Mouse (Mus musculus): Measurements from ENCODE around the gene Dpyd.

Dpyd gene

DNA sequence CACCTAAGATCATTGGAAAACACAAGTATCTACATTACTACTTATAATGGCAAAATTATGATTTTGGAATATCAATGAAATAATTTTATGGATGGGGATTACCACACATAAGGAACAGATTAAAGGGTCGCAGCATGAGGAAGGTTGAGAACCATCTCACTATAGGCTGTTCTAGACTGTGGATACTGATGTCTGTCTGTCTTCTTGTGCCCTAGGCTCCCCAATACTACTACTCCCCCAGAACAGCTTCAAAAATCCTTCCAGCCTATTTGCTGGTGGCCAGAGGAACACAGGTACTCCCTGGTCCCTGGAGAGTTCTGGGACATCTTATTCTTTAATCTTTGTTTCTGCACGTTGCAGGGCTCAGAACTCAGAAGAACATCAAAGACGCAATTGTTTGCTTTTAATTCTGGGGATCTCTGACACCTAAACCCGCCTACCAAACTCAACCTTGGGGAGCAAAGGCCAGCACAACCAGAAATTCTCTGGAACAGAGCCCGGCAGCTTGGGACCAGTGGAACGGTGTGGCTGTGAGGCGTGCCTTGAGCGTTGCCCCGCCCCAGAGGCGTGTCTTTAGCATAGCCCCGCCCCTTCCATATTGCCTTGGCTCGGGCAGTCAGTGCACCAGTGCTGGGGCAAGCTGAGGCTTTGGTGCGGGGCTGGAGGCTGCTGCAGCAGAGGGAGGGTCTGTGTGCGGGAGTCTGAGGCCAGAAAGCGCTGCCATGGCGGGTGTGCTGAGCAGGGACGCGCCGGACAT lies at the start of gene Dpyd:
TSS of gene Dpyd (plus strand) at position 576 of the 757 bp plus-strand sequence.
- in situ Hi-C loops (cut with MboI, MseI): loop anchor here (10.0 kb wide), 1 partner anchor 477 kb away; no protein-coding TSS in a partner anchor

DNA sequence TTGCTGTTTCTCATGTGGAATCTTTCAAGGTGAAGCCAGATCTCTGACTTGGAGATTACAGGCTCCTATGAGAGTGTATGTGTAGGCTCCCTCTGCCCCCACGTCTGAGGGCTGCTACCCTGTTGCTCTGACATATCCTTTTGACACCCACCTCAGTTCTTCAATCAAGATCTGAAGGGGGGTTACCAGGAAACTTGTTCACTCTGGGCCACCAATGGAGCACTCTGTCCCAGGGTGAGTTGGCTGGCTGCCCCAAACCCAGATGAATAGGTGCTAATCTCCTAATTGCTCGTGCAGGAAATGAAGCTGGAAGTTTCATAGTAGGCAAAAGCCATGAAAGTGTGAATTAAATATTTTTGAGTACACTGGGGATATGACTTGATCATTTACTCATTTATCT lies 24.3 kb upstream of the Dpyd start:
- in situ Hi-C loops (cut with MboI, MseI): no loop called here

GRCm38 (mm10) chr3:118541766-118542165 lies 20.2 kb upstream of the Dpyd start:
- in situ Hi-C loops (cut with MboI, MseI): no loop called here

DNA sequence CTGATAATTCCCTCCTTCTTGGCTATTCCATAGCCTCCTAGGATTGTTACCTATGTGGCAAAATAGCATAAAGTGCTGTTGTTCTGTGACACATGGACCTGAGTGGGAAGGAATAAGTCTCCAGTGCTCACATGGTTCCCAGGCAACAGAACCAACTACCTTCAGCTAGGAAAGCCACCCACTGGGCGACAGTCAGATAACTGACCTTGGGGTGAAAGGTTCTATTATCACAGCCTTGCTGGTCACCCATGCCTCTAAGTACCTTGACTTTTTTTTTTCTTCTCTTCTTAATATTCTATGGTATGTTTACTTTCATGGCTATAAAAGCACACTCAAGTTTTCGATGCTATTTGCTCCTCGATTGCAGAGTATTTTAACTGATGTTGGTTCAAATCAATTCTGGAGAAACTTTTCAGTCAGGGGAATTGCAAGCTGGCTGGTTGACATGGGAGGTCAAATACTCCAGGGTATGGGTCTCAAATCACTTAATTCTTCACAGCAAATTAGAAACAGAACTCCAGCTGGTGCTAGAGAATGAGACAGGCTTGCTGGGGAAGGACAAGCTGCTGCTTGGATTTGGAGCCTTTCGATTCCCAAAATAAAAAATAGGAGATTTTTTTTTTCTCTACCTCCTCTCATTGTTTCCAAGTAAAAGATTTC lies 14.2 kb upstream of the Dpyd start:
- in situ Hi-C loops (cut with MboI, MseI): no loop called here

DNA sequence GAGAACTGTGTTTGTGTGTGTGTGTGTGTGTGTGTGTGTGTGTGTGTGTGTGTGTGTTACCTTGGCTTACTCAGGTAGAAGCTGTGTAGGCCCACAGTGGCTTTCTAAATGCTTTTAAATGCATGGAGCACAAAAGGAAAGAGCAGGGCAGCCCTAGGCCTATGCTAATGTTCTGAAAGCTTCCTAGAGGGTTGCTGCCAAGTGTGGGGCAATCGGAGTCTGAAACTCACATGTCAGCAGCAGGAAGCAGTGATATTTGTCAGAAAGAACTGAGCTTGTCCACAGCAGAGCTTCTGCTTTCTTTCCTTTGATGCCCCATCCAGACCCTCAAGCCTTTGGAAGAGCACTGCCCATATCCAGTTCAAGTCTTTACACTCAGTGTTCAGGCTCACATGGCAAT lies 4.3 kb upstream of the Dpyd start:
- in situ Hi-C loops (cut with MboI, MseI): no loop called here

DNA sequence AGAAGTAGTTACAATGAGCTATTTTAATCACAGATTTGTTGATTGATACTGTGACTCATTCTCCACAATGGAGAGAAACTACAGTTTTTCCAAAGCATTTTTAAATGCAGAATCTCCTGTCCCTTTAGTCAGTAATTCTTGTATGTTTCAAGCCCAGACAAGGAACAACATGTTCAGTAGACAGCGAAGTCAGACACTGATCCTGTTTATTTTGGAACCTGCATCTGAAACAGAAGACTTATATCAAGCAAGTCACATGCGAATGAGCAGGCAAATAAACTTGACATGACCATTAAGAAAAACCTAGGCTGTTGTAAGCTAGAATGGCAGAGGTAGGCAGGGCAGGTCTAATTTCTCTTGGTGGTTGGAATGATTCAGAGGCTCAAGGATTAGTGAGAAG lies 2.0 kb upstream of the Dpyd start:
- in situ Hi-C loops (cut with MboI, MseI): loop anchor here (10.0 kb wide), 1 partner anchor 475 kb away; no protein-coding TSS in a partner anchor

GRCm38 (mm10) chr3:118562311-118562671 lies 362 bp downstream of the Dpyd start:
- in situ Hi-C loops (cut with MboI, MseI): loop anchor here (10.0 kb wide), 1 partner anchor 477 kb away; no protein-coding TSS in a partner anchor

GRCm38 (mm10) chr3:118566779-118567178 lies 4.8 kb downstream of the Dpyd start:
- in situ Hi-C loops (cut with MboI, MseI): loop anchor here (10.0 kb wide), 1 partner anchor 482 kb away; no protein-coding TSS in a partner anchor

- in situ Hi-C loops (cut with MboI, MseI): no loop called here
Observed at GRCm38 (mm10) chr3:118570197-118570596, 8.3 kb downstream of the Dpyd start.

DNA sequence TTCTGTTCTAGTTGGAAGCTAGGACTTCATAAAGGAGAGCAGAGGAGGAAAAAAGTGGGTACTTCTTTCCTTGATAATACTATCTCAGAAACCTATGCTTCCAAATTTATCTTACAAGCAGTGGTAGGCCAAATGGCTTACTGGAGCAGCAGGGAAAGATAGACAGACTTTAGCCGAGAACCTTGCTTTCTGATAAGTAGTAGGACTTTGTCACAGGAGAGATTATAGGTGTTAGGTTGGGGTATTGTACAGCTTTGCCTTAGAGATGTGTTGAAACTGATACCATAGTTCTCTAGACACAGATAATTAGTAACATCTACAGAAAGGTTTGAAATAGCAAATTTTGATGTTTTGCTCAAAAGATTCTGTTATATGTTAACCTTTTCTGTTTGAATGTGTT lies 28.6 kb downstream of the Dpyd start:
- in situ Hi-C loops (cut with MboI, MseI): no loop called here

DNA sequence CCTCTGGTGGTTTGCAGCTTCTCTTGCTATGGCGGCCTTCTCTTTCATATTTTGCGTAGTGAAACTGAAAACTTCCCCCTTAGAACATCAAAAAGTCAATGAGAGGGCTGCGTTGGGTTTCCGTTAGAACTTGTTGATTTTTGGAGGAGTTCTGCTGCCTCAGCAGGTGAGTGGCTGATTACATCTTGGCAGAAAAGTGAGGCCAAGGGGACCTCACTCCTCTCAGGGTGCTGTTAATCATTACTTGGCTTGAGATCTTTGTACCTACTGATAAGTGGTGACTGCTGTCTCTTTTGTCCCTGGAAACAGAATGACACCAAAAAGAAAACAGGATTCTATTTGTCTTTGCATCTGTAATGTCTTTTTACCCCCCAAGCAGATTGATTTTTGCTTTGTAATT lies 32.9 kb downstream of the Dpyd start:
- in situ Hi-C loops (cut with MboI, MseI): no loop called here

GRCm38 (mm10) chr3:118595693-118596092 lies 33.8 kb downstream of the Dpyd start:
- in situ Hi-C loops (cut with MboI, MseI): no loop called here

- in situ Hi-C loops (cut with MboI, MseI): no loop called here
Observed at GRCm38 (mm10) chr3:118601689-118602640, 40.0 kb downstream of the Dpyd start.

DNA sequence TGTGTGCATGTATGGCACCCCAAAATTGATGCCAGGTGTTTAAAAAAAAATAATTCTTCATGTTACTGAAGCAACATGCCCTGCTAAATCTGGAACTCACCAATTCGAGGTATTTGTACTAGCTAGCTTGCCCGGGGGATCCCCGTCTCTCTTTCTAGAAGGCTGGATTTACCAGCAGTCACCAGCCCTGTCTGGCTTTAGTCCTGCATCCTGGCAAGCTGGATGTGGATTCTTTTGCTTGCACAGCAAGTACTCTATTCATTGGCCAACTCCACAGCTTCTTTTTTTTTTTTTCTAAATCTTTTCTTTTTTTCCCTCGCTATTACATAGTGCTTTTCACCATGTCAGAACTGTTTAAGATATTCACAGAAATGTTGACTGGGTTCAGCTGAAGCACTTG lies 46.8 kb downstream of the Dpyd start:
- in situ Hi-C loops (cut with MboI, MseI): no loop called here

DNA sequence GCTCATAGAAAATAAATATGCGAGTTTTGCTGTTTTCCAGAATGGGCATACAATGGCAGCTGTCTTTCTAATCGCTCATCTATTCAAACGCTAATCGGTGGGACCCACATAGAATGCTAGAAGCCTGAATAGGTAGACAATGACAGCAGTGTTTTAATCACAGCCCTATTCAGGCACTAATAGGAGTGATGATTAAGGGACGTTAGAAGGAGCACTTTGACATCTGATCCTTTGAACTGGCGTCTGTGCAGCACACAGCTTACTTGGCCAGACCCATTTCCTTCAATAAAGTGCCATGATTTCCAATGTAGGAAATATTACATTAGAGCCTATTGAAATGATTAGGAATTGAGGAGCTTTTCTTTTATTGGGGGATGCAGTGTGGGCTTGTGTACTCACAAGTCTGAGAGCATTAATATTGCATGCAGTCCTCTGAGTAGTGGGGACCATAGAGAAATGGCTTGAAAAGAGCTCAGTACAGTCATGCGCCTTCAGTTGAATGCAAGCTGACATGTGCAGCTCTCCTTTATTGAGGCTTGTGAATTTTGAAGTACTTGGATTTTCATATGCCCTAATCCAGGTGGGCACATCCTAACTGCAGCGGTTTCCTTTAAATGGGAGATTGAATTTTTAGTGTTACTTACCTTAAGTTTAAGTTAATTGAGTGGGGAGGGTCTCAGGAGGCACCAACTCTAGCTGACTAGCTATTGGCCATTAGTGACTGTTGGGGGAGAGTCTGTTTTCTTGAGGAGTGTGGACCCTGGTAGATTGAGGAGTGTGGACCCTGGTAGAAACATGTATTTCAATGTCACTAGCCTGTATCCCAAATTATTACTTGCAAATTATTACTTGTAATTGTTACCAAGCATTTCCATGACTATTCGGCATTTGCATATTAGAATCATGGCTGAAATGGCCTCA lies 64.8 kb downstream of the Dpyd start:
- in situ Hi-C loops (cut with MboI, MseI): no loop called here

DNA sequence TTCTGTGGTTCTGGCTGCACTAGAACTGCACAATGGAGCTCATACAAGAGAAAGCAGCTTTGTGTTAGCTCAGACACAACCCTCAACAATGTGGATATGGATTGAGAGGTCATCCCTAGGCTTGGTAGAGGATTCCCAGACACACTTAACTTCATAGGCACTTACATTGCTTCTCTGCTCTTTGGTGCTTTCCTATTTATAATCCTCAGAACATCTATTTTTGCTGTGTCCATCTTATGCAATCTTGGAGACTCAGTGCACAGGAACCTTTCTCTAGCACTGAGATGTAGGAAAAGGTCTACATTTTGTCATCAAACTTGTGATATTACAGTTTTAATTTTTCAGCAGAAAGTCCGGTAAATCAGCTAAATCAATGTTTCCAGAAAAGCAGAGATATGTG lies 67.8 kb downstream of the Dpyd start:
- in situ Hi-C loops (cut with MboI, MseI): no loop called here

- in situ Hi-C loops (cut with MboI, MseI): no loop called here
Observed at GRCm38 (mm10) chr3:118646024-118646570, 84.2 kb downstream of the Dpyd start.

DNA sequence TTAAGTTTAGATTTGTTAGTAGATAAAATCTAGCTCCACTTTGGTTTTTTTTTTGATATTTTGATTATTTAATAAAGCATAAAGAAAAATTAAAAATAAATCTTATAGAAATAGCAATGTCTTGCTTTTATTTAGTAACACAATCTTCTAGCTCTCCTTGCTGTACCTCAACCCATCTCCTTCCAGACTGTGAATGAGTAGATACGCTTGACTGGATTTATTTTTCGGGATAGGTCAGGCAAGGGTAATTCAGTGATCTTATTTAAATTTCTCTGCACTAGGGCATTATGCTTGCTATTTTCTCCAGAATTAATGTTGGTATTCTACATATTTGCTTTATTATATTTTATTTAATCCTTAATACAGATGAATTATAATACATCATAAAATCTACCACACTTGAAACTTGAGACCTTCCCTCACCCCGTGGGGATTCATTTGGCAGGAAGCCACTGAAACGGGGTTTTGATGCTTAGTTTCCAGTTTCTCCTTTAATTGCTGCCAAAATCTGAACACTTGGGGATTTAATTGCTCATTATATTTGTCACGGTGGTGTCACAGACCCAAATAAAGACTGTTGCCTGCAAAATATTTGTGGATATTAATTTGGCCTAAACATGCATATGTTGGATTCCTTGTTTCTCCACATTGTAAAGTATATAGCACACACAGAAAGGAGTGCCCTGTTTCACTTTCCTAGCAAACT lies 102.2 kb downstream of the Dpyd start:
- in situ Hi-C loops (cut with MboI, MseI): no loop called here

DNA sequence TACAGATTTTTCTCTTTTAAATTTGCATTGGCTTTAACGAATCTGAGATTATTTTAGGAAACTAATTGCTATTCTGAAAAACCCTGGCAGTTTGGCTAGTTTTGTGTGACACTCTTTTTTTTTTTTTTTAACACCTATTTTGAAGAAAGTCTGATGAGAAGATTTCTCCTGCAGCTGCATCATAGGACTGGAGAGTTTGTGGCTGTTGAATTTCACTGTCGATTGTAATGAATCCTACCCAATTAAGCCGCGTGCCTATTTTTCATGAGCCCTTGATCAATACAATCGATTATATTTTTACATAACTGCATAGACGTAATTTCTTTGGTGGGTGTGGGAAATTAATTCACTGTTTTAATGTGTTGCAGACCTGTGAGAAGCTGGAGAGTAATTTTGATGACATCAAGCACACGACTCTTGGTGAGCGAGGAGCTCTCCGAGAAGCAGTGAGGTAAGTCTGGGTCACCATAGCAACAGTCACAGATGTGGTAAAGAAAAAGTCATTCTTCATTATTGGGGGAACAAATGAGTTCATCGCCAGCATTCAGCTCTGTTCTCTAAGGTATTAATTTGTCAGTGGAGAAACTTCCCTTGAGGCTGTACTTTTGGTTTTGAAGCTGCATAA lies 112.3 kb downstream of the Dpyd start:
- in situ Hi-C loops (cut with MboI, MseI): no loop called here

GRCm38 (mm10) chr3:118675441-118675840 lies 113.5 kb downstream of the Dpyd start:
- in situ Hi-C loops (cut with MboI, MseI): no loop called here

Measured in T-helper 2 cell (primary cell).